Mouse (Mus musculus) fibroblast of lung, adult 2 months (primary cell): ENCODE measurements around the gene Ubqlnl.

Experiments
- DNase-seq: peaks from one replicate; pipeline ENCODE4 v3.0.0-alpha.2; 2011; ENCODE audit warnings: low read depth

Gene Ubqlnl

GRCm38 (mm10) chr7:104150456-104150855 is at the start of gene Ubqlnl:
Gene Ubqlnl, minus strand, starts transcription at chr7:104150556.
- DNase-seq, result no peak

DNA sequence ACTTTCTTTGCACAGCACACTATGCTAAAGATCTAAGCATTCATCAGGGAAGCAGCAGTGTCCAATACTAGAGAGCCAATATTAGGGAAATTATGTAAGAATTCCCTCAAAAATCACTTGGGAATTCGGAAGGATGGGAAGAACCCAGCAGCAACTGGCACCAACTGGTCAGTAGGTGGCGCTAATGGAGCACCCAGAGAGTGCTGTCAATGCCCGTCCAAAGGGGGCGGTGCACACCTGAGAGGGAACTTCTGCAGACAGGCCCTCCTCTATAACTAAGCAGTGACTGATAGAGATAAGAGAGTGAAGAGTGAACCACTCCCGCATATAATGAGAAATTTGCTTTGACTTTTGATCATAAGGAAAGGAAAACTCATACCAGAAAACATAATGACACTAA is 49.5 kb upstream of the Ubqlnl start:
- DNase-seq, result peak; percentile 31

DNA sequence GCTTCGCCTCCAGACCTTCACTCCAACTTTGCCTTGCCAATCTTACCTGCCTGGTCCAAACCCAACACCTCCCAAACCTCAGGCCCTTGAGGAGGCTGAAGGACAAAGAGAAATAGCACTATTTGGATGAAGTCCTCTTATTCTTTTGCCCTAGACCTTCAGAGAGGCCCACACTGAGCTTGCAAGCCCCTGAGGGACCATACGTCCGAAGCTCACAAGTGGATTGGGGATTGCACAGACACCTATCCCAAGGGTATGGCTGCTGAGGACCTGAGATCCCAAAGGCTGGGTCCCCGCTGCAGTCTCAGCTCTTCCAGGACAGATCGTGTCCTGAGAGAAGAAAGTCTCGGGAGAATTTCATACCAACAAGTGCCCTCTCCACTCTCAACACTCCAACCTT is 45.5 kb upstream of the Ubqlnl start, which contains the start of gene Olfr649:
TSS of gene Olfr649 (minus strand) at position 101 of the 400 bp plus-strand sequence.
- DNase-seq, result no peak

DNA sequence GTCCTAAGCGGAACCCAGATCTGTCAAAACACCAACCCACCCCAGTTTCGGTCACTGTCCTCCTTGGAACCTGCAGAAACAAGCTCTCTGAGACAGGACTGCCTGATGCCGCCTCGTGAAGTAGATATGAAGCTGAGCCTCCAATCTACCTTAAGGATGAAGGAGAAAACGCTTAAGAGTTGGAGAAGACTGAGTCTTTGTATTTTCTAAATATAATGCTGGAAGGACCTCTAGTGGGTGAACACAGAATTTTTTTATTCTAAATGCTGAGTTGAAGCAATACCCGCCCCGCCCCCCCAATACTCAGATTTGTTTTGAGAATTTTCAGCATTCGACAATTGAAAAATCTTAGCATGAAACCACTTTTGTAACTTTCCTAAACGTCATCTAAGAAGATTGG is 40.9 kb upstream of the Ubqlnl start:
- no peak for DNase-seq

GRCm38 (mm10) chr7:104183292-104183691 is 32.9 kb upstream of the Ubqlnl start, which contains the start of gene Olfr648:
Gene Olfr648, minus strand, starts transcription at chr7:104183392.
- no peak for DNase-seq

GRCm38 (mm10) chr7:104179074-104179473 is 28.7 kb upstream of the Ubqlnl start:
- no peak for DNase-seq

DNA sequence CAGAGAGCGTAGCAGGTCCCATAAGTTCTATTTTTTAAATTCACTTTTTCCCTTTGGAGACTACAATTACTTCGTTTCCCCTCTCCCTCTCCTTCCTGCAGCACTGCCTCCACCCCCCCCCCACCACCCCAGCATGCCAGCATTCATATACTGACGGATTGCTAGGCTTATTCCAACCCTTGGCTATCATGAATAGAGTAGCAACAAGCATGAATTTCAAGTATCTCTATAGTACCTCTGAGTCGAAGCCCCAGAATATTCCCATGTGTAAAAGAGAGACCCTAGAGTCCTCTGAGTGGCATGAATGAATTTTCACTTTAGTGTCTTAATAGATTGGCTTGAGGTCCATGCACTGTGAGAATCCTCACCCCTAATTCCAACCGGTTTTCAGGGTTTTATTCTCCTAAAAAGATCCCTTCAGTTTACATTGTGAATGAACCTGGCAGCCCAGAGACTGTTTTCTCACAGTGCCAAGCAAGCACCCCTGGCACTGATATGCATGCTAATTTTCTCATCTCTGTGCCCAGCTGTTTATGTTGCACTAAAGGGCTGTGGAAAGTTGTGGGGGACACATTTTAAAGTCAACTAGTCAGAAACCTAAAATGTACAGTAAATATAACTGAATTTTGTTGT is 28.2 kb upstream of the Ubqlnl start:
- no peak for DNase-seq

DNA sequence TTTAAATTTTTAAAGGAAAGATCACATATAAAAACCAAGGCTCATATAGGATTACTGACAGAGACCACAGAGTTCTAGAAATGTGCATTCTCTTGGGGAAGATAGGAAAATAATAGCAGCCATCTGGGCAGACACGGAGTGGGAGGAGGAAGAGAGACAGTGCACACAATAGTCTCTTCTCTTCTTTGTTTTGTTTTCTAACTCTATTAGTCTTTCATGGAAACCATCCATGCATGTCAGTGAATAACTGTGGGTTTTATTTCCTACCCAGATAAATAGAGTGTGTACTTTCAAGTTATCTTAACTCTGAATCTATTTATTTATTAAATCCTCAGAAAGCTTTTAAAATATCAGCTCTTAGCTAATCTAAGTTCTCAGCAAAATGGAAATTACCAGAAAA is 24.7 kb upstream of the Ubqlnl start:
- no peak for DNase-seq

GRCm38 (mm10) chr7:104169634-104170204 is 19.4 kb upstream of the Ubqlnl start:
- no peak for DNase-seq

DNA sequence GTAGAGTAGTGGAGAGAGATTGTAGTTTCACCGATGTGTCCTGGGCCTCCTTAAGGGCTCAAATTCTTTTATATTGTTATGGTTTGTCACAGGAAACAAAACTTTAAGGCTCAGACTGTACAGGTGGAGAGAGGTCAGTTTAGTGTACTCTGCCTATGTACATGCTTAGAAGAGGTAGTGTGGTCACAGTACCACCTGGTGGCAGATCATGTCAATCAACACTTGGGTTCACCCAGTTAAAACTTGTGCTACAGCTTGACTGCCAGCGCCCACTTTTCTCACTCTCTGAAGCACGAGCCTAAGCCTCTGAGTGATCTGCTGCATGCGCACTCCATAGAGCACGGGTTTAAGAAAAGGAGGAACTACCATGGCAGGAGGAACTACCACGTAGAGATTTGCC is 16.7 kb upstream of the Ubqlnl start:
- DNase-seq, result no peak

DNA sequence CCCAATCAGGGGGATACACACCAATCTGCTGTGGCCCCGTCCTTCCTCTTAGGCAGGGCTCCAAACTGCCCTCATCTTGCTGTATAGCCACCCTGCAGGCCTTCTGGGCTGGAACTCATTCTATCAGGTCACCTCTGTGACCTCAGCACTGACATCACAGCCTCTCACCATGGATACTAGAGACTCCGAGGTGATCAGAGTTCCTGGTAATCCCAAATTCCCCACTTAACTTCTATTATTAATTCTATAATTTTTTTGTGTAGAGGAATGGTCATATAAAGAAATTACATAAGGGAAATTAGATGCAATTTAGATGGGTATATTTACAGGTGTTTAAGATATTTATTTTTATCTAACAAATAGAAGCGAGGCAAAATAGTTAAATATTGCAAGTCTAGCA is 7.2 kb downstream of the Ubqlnl start, which contains the start of gene Ubqln3:
TSS of gene Ubqln3 (minus strand) at position 101 of the 400 bp plus-strand sequence.
- no peak for DNase-seq

DNA sequence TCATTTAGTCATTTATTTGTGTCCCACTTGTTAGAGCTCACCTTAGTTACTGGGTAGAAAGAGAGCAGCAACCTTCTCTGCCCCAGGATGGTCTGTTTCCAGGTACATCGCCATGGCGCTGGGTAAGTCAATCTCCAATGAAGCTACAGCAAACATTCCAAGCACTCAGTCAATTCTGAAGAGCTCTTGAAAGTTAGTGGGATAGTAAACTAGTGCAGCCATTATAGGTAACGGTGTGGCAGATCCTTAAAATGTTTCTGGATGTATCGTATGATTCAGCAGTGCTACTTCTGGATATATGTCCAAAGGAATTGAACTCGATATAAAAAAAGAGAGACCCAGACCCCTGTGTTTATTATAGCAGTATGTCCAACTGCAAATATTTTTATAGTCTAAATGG is 13.1 kb downstream of the Ubqlnl start, which contains the start of gene Olfr643:
TSS of gene Olfr643 (minus strand) at position 101 of the 400 bp plus-strand sequence.
- DNase-seq, result no peak

- no peak for DNase-seq
Measured at GRCm38 (mm10) chr7:104129726-104130125, 20.6 kb downstream of the Ubqlnl start, which contains the start of gene Ubqln5. Gene Ubqln5, minus strand, starts transcription at chr7:104129826.

- no peak for DNase-seq
Measured at GRCm38 (mm10) chr7:104104757-104104972, 45.7 kb downstream of the Ubqlnl start, which contains the start of gene Olfr646. Gene Olfr646, plus strand, starts transcription at chr7:104104873.

- DNase-seq, result no peak
Measured at GRCm38 (mm10) chr7:104103913-104104756, 46.2 kb downstream of the Ubqlnl start.
